Comparison of ENCODE assay signal across 8 mouse cellular contexts in genomic region chr9:57560263-57560662, GRCm38 (mm10). TPM values are rescaled to one million over a fixed set of nuclear protein-coding genes. Genes with fewer than 3 reads are reported as not detected.
DNase-seq lines count a peak whose midpoint lies in the region; ATAC-seq lines count a peak whose summit lies in the region.

No protein-coding gene starts in this region.

- peak overlapping the region; percentile 71 for H3K4me3 ChIP-seq in limb, embryonic 15.5 days
- H3K4me3 ChIP-seq in stomach, embryonic 16.5 days (replicated peaks; ENCODE audit: low read length), result peak overlapping the region; percentile 66

- H3K27me3 ChIP-seq in limb, embryonic 15.5 days, result no peaks in the 10 kb centered on the region
- H3K27me3 ChIP-seq in stomach, embryonic 16.5 days (ENCODE audit: control insufficient read depth, insufficient read depth, low read length), result no peaks in the 10 kb centered on the region

- 25% methylated on average over 7 of the region's 7 CpGs for WGBS in limb, embryonic 15.5 days
- 25% methylated on average over 7 of the region's 7 CpGs for WGBS in stomach, embryonic 16.5 days

- ATAC-seq in limb, embryonic 15.5 days (ENCODE audit: insufficient number of reproducible peaks, low FRiP score, low TSS enrichment, low read depth), result no peak
- no peak for ATAC-seq in stomach, embryonic 16.5 days (ENCODE audit: insufficient read depth, low FRiP score)

- H3K27ac ChIP-seq in limb, embryonic 15.5 days, result no peak overlapping the region; the same call in 1 of the 2 replicates
- H3K27ac ChIP-seq in stomach, embryonic 16.5 days (ENCODE audit: low read length), result peak overlapping the region; percentile 24; the same call in 1 of the 2 replicates

- DNase-seq in embryo, embryonic 9.5 days (ENCODE audit: extremely low spot score), result peak; percentile 33
- DNase-seq in embryo, embryonic 10 days (ENCODE audit: low spot score), result no peak
- DNase-seq in retina, embryonic 14.5 days (ENCODE audit: low spot score), result peak; percentile 25
- DNase-seq in retina, postnatal 1 day, result no peak
- DNase-seq in left cerebral cortex, postnatal 10 days (ENCODE audit: extremely low spot score in 1 of 2, low spot score in 2 of 2), result no peak
- no peak for DNase-seq in yolk sac, embryonic 10.5 days (ENCODE audit: low spot score)

- intact Hi-C loops in left cerebral cortex, postnatal 10 days (cut with DNase I), result no loop called here

- peak overlapping the region; percentile 86 for H3K4me2 ChIP-seq in limb, embryonic 15.5 days
- H3K4me2 ChIP-seq in stomach, embryonic 16.5 days (ENCODE audit: low read depth, low read length), result peak overlapping the region; percentile 84

- H3K9ac ChIP-seq in limb, embryonic 15.5 days, result peak overlapping the region; percentile 70; the same call in 1 of the 2 replicates
- peak overlapping the region; percentile 78 for H3K9ac ChIP-seq in stomach, embryonic 16.5 days (ENCODE audit: low read length)

- no peaks in the 10 kb centered on the region for H3K36me3 ChIP-seq in limb, embryonic 15.5 days
- no peaks in the 10 kb centered on the region for H3K36me3 ChIP-seq in stomach, embryonic 16.5 days (ENCODE audit: control insufficient read depth, insufficient read depth, low read length)

- no peaks in the 10 kb centered on the region for H3K9me3 ChIP-seq in limb, embryonic 15.5 days
- H3K9me3 ChIP-seq in stomach, embryonic 16.5 days (replicated peaks; ENCODE audit: control insufficient read depth, low read length), result no peaks in the 10 kb centered on the region

- peaks cover 27% of the 10 kb centered on the region for H3K4me1 ChIP-seq in limb, embryonic 15.5 days
- peaks cover 32% of the 10 kb centered on the region for H3K4me1 ChIP-seq in stomach, embryonic 16.5 days (ENCODE audit: control insufficient read depth, insufficient read depth, low read length)

RNA-seq across cellular contexts. Expression of gene Scamp2, which starts 0.5 kb away (rescaled TPM):
- 86.4 and 94.3 TPM in 2 replicates for polyA plus RNA-seq in limb, embryonic 15.5 days (2015; fragmentation: Nextera tagmentation; extraction: Ambion mirVana)
- polyA plus RNA-seq in stomach, embryonic 16.5 days (2015; fragmentation: Nextera tagmentation; extraction: Ambion mirVana), result 98.7 and 105 TPM in 2 replicates
- total RNA-seq in left cerebral cortex, postnatal 10 days (2021), result 10 to 100 TPM; 25.7 to 29.9 TPM

RNA-seq across cellular contexts. Expression of gene Mpi, which starts 7.7 kb away (rescaled TPM):
- 37.9 and 49.8 TPM in 2 replicates for polyA plus RNA-seq in limb, embryonic 15.5 days (2015; fragmentation: Nextera tagmentation; extraction: Ambion mirVana)
- 45.2 and 49.0 TPM in 2 replicates for polyA plus RNA-seq in stomach, embryonic 16.5 days (2015; fragmentation: Nextera tagmentation; extraction: Ambion mirVana)
- total RNA-seq in left cerebral cortex, postnatal 10 days (2021), result 10 to 100 TPM; 79.5 to 81.1 TPM

RNA-seq across cellular contexts. Expression of gene Fam219b, which starts 22.9 kb away (rescaled TPM):
- polyA plus RNA-seq in limb, embryonic 15.5 days (2015; fragmentation: Nextera tagmentation; extraction: Ambion mirVana), result 26.8 and 27.5 TPM in 2 replicates
- polyA plus RNA-seq in stomach, embryonic 16.5 days (2015; fragmentation: Nextera tagmentation; extraction: Ambion mirVana), result 17.9 and 19.1 TPM in 2 replicates
- total RNA-seq in left cerebral cortex, postnatal 10 days (2021), result 10 to 100 TPM; 21.5 to 24.7 TPM

RNA-seq across cellular contexts. Expression of gene Ulk3, which starts 29.0 kb away (rescaled TPM):
- 21.2 and 23.2 TPM in 2 replicates for polyA plus RNA-seq in limb, embryonic 15.5 days (2015; fragmentation: Nextera tagmentation; extraction: Ambion mirVana)
- 21.6 and 22.3 TPM in 2 replicates for polyA plus RNA-seq in stomach, embryonic 16.5 days (2015; fragmentation: Nextera tagmentation; extraction: Ambion mirVana)
- 10 to 100 TPM; 33.5 to 38.8 TPM for total RNA-seq in left cerebral cortex, postnatal 10 days (2021)

RNA-seq across cellular contexts. Expression of gene Cox5a, which starts 39.2 kb away (rescaled TPM):
- 411 and 426 TPM in 2 replicates for polyA plus RNA-seq in limb, embryonic 15.5 days (2015; fragmentation: Nextera tagmentation; extraction: Ambion mirVana)
- 586 and 601 TPM in 2 replicates for polyA plus RNA-seq in stomach, embryonic 16.5 days (2015; fragmentation: Nextera tagmentation; extraction: Ambion mirVana)
- 100 to 1,000 TPM; 501 to 523 TPM for total RNA-seq in left cerebral cortex, postnatal 10 days (2021)

Comparison
In these comparisons a context has a peak if more than half of its experiments do, and no peak if none do; other contexts are left out.
1. DNase-seq: peak in embryo, embryonic 9.5 days (single experiment) and retina, embryonic 14.5 days (single experiment); none in embryo, embryonic 10 days (single experiment), retina, postnatal 1 day (single experiment), left cerebral cortex, postnatal 10 days (0 of 2) and yolk sac, embryonic 10.5 days (single experiment).